Mouse (Mus musculus) hindbrain, embryonic 16.5 days (tissue): ENCODE measurements around the gene Vti1a. TPM values are rescaled to one million over a fixed set of nuclear protein-coding genes. Genes with fewer than 3 reads are reported as not detected.

Source experiments
- ATAC-seq: fragments of 200-750 bp; cut with Nextera tagmentation; 2 replicates; pipeline ENCODE4 v1.8.0; 2017; ENCODE audit warnings: moderate TSS enrichment, moderate library complexity
- H3K27ac ChIP-seq: fragments of 300-500 bp; sonication (generic); 2 replicates; pipeline ENCODE4 v1.5.1; 2014; ENCODE audit warnings: low read depth, mild to moderate bottlenecking, control low read depth, low read length, moderate library complexity
- H3K27me3 ChIP-seq: fragments of 300-500 bp; sonication (generic); replicated peaks from 2 replicates; pipeline ENCODE4 v1.6.1; 2014; ENCODE audit warnings: low read length; ENCODE audit not compliant: control insufficient read depth, insufficient read depth
- H3K36me3 ChIP-seq: fragments of 300-500 bp; sonication (generic); 2 replicates; pipeline ENCODE4 v1.6.1; 2014; ENCODE audit warnings: mild to moderate bottlenecking, low read length, moderate library complexity, mixed read lengths; ENCODE audit not compliant: control insufficient read depth, insufficient read depth
- H3K4me1 ChIP-seq: fragments of 300-500 bp; sonication (generic); 2 replicates; pipeline ENCODE4 v1.6.1; 2014; ENCODE audit warnings: low read depth, low read length; ENCODE audit not compliant: control insufficient read depth, insufficient read depth
- H3K4me2 ChIP-seq: fragments of 300-500 bp; sonication (generic); 2 replicates; pipeline ENCODE4 v1.6.1; 2014; ENCODE audit warnings: mild to moderate bottlenecking, low read length, control low read depth, moderate library complexity
- H3K4me3 ChIP-seq: fragments of 300-500 bp; sonication (generic); 2 replicates; pipeline ENCODE4 v1.5.1; 2014; ENCODE audit warnings: mild to moderate bottlenecking, low read length, control low read depth, moderate library complexity
- H3K9ac ChIP-seq: fragments of 300-500 bp; sonication (generic); 2 replicates; pipeline ENCODE4 v1.6.1; 2014; ENCODE audit warnings: low read depth, mild to moderate bottlenecking, control low read depth, low read length, moderate library complexity
- H3K9me3 ChIP-seq: fragments of 300-500 bp; sonication (generic); 2 replicates; pipeline ENCODE4 v1.6.1; 2014; ENCODE audit warnings: mild to moderate bottlenecking, low read length, moderate library complexity; ENCODE audit not compliant: control insufficient read depth
- WGBS: fragments of 180-500 bp; shearing (Covaris S2); extraction: QIAGEN DNeasy Blood & Tissue Kit; methylation state at CpG from one replicate; pipeline ENCODE4 v1.1.7; 2014; 5-methylcytosine and 5-hydroxymethylcytosine counted together
- polyA plus RNA-seq: library from polyadenylated mRNA; unstranded; fragments of >200 nt; fragmentation: Nextera tagmentation; extraction: Ambion mirVana; gene quantifications from 2 replicates; pipeline ENCODE4 v1.2.1, GENCODE M21; 2015

Vti1a gene
- polyA plus RNA-seq, 1 experiment from 2014 or later, result 37.1 TPM

GRCm38 (mm10) chr19:55474225-55474624 is 158.1 kb downstream of the Vti1a start:
- 72% methylated on average over 6 of the region's 6 CpGs for WGBS
- no peaks in the 10 kb centered on the region for H3K27me3 ChIP-seq
- H3K36me3 ChIP-seq, result no peaks in the 10 kb centered on the region; the same call in 1 of the 2 replicates
- H3K9me3 ChIP-seq, result no peaks in the 10 kb centered on the region
- H3K9ac ChIP-seq, result no peak overlapping the region
- no peak overlapping the region for H3K4me3 ChIP-seq
- H3K4me1 ChIP-seq, result peaks cover 4% of the 10 kb centered on the region; the same call in 1 of the 2 replicates
- no peak for ATAC-seq
- no peak overlapping the region for H3K27ac ChIP-seq
- H3K4me2 ChIP-seq, result no peak overlapping the region

DNA sequence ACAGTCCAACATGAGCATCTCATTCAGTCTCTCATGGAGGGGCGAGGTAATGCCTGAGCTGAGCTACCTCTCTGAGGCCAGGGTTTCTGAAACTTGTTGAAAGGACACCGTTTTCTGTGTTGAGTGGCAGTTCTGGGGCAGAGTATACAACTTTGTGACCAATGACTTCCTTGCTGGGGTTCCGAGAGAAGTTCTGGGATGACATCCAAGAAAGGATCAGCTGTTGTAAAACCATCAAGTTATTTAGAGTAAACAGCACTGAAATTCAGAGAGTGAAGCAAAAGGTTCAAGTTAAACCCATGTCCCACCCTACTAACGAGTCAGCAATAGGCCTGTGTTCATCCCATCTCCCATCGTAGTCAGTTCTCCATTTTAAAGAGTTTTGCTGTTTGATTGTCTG is 164.4 kb downstream of the Vti1a start:
- H3K36me3 ChIP-seq, result no peaks in the 10 kb centered on the region; the same call in 1 of the 2 replicates
- peaks cover 6% of the 10 kb centered on the region for H3K4me1 ChIP-seq
- 73% methylated on average over 5 of the region's 5 CpGs for WGBS
- no peaks in the 10 kb centered on the region for H3K9me3 ChIP-seq
- H3K27me3 ChIP-seq, result no peaks in the 10 kb centered on the region
- H3K9ac ChIP-seq, result no peak overlapping the region
- no peak overlapping the region for H3K4me3 ChIP-seq
- ATAC-seq, result no peak
- no peak overlapping the region for H3K27ac ChIP-seq
- no peak overlapping the region for H3K4me2 ChIP-seq

- Histone ChIP-seq H3K36me3 (no peaks in the 10 kb centered on the region; the same call in 1 of the 2 replicates), H3K9ac (no peak overlapping the region), H3K4me3 (no peak overlapping the region), H3K9me3 (no peaks in the 10 kb centered on the region), H3K27me3 (no peaks in the 10 kb centered on the region), H3K27ac (no peak overlapping the region), H3K4me1 (peaks cover 6% of the 10 kb centered on the region), H3K4me2 (no peak overlapping the region)
- 15% methylated on average over 5 of the region's 5 CpGs for WGBS
- ATAC-seq, result peak; percentile 69; the same call in 1 of the 2 replicates
These were observed 165.2 kb downstream of the Vti1a start for GRCm38 (mm10) chr19:55481308-55481707.

GRCm38 (mm10) chr19:55483526-55483925 is 167.4 kb downstream of the Vti1a start:
- 51% methylated on average over 5 of the region's 5 CpGs for WGBS
- ATAC-seq, result no peak
- no peaks in the 10 kb centered on the region; the same call in 1 of the 2 replicates for H3K36me3 ChIP-seq
- H3K27me3 ChIP-seq, result no peaks in the 10 kb centered on the region
- peaks cover 6% of the 10 kb centered on the region for H3K4me1 ChIP-seq
- H3K27ac ChIP-seq, result no peak overlapping the region
- no peak overlapping the region for H3K9ac ChIP-seq
- no peaks in the 10 kb centered on the region for H3K9me3 ChIP-seq
- H3K4me3 ChIP-seq, result no peak overlapping the region
- no peak overlapping the region for H3K4me2 ChIP-seq

DNA sequence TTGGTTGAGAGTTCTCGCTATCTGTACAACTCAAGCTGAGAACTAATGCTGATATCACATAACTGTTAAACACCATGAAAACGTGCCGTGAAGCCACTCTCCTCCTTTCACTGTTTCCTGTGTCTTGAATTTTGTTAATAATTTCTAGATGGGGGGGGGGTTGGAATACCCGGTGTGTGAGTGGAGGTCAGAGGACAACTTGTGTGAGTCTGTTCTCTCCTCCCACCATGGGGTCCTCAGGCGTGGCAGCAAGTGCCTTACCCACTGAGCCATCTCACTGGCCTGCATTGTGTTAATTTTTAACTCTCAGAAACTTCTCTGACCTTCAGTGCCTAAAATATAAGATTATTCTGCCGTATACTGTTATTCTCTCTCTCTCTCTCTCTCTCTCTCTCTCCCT is 168.5 kb downstream of the Vti1a start:
- H3K4me1 ChIP-seq, result peaks cover 6% of the 10 kb centered on the region
- no peak overlapping the region for H3K4me3 ChIP-seq
- H3K4me2 ChIP-seq, result no peak overlapping the region
- 63% methylated on average over 6 of the region's 6 CpGs for WGBS
- no peaks in the 10 kb centered on the region for H3K36me3 ChIP-seq
- H3K9ac ChIP-seq, result no peak overlapping the region
- no peaks in the 10 kb centered on the region for H3K27me3 ChIP-seq
- H3K9me3 ChIP-seq, result no peaks in the 10 kb centered on the region
- ATAC-seq, result no peak
- H3K27ac ChIP-seq, result no peak overlapping the region

GRCm38 (mm10) chr19:55486473-55486872 is 170.4 kb downstream of the Vti1a start:
- no peak for ATAC-seq
- Histone ChIP-seq H3K36me3 (no peaks in the 10 kb centered on the region), H3K4me3 (no peak overlapping the region), H3K9ac (no peak overlapping the region), H3K4me2 (no peak overlapping the region), H3K27me3 (no peaks in the 10 kb centered on the region), H3K9me3 (no peaks in the 10 kb centered on the region), H3K27ac (no peak overlapping the region), H3K4me1 (peaks cover 6% of the 10 kb centered on the region)
- 77% methylated on average over 4 of the region's 4 CpGs for WGBS

DNA sequence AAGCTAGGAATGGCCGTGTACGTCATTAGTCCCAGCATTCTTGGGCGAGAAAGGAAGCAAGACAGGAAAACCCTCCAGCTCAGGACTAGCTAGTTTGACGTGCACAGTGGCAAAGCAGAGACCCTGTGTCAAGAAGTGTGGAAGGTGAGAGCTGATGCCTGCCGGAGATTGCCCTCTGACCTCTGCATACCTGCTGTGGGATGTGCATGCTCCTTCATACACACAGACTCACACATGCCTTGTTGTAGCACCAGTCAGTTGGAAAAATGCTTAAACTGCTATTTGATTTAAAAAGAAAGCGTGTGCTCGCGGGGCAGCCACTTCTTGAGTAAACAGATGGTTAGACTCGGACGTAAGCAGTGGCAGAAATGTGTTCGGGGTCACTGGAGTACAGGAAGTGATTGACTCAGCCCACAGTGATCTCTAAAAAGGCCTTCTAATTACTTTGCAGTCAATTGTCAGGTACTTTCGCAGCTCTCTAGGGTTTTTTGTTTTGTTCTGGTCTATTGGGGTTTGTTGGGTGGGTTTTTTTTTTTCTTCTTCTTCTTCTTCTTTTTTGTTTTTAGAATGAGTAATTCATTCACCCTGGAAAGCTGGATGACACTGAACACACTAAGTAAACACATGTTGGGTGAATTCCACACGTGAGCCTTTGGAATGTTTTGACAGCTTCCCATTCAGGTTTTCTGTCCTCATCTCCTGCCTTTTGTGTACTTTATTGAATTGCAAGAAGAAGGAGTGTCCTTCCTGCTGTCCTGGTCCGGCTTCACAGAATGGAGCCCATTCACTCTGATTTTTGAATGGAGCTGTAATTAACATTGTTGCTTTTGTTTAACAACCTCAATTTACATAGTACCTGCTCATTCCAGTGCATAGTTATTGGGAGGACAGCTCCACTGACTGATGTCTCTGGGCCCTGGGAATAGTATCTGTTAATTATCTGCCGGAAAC is 175.3 kb downstream of the Vti1a start:
- no peaks in the 10 kb centered on the region for H3K36me3 ChIP-seq
- H3K9me3 ChIP-seq, result no peaks in the 10 kb centered on the region
- no peak overlapping the region for H3K9ac ChIP-seq
- H3K27ac ChIP-seq, result no peak overlapping the region
- H3K27me3 ChIP-seq, result no peaks in the 10 kb centered on the region; the same call in 1 of the 2 replicates
- H3K4me3 ChIP-seq, result no peak overlapping the region
- H3K4me1 ChIP-seq, result peaks cover 3% of the 10 kb centered on the region; the same call in 1 of the 2 replicates
- ATAC-seq, result no peak
- H3K4me2 ChIP-seq, result no peak overlapping the region
- 31% methylated on average over 15 of the region's 15 CpGs for WGBS

- WGBS, result 38% methylated on average over 9 of the region's 9 CpGs
These were observed 180.2 kb downstream of the Vti1a start for GRCm38 (mm10) chr19:55496333-55496732.

DNA sequence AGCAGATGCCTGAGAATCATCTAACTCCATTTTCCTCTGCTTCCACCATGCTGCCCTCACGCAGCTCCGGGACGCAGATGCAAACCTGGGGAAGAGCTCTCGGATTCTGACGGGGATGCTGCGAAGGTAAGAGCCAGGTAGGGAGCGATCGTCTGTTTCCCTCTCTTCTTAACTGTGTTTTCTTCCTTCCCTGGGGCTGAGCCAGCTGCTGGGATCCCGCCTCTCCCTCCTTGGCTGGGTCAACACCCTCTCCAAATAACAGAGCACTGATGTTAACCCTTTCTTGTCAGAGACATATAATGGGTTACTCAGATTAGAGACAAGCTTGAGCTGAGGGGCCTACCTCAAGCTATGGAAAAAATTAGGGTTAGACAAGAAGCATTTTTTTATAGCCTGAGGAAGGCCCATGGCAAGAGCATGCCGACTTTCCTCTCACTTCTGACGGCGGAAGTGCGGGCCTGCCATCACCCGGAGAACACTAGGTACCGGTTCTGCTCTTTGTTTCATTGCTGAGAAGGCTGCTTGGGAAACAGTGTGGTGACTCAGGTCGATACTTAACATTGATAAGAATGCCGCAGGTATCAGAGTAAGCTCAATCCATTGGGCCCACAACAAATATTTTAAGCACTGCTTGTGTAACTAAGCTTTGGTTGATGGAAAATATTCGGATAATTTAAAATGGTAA is 183.2 kb downstream of the Vti1a start:
- Histone ChIP-seq H3K27me3 (no peaks in the 10 kb centered on the region), H3K36me3 (no peaks in the 10 kb centered on the region), H3K9me3 (no peaks in the 10 kb centered on the region), H3K27ac (no peak overlapping the region), H3K9ac (no peak overlapping the region), H3K4me2 (no peak overlapping the region), H3K4me1 (no peaks in the 10 kb centered on the region), H3K4me3 (no peak overlapping the region)
- 66% methylated on average over 18 of the region's 18 CpGs for WGBS
- no peak for ATAC-seq

More at GRCm38 (mm10) chr19:55496333-55496732, 180.2 kb downstream of the Vti1a start:
- Histone ChIP-seq H3K9me3 (no peaks in the 10 kb centered on the region), H3K9ac (no peak overlapping the region), H3K4me1 (no peaks in the 10 kb centered on the region; the same call in 1 of the 2 replicates), H3K27me3 (no peaks in the 10 kb centered on the region; the same call in 1 of the 2 replicates), H3K27ac (no peak overlapping the region), H3K36me3 (no peaks in the 10 kb centered on the region), H3K4me3 (no peak overlapping the region), H3K4me2 (no peak overlapping the region)
- no peak for ATAC-seq
